Mouse (Mus musculus): Measurements from ENCODE around the gene Scn5a. TPM values are rescaled to one million over a fixed set of nuclear protein-coding genes. Genes with fewer than 3 reads are reported as not detected.
A peak's percentile ranks its signal among the peaks of the same experiment; 100 is the strongest.

The Scn5a gene
- 1.2 and 1.4 TPM in 2 replicates for total RNA-seq (2014; rRNA removed)
- 0.36 and 0.38 TPM in 2 replicates for polyA plus RNA-seq (2015; fragmentation: Nextera tagmentation; extraction: Ambion mirVana)

GRCm38 (mm10) chr9:119578636-119579438 lies at the start of gene Scn5a:
Scn5a (minus strand) TSS chr9:119579016.
- Histone ChIP-seq H3K27me3 (ENCODE audit: insufficient read depth, low read length) (peaks cover 83% of the 10 kb centered on the region), H3K4me1 (ENCODE audit: insufficient read depth, low read length) (0 out of 2 replicates have a peak, but pooled peaks cover 2% of the 10 kb centered on the region), H3K27ac (ENCODE audit: low read depth, low read length) (no peak within 1 kb of the TSS), H3K4me2 (ENCODE audit: low read depth, low read length, poor library complexity, severe bottlenecking) (peak within 1 kb of the TSS; percentile 88), H3K36me3 (ENCODE audit: insufficient read depth, low read length) (no peaks in the 10 kb centered on the region), H3K9me3 (ENCODE audit: low read length) (no peaks in the 10 kb centered on the region), H3K4me3 (ENCODE audit: low read depth, low read length) (peak within 1 kb of the TSS; percentile 46), H3K9ac (replicated peaks; ENCODE audit: low read length, poor library complexity, severe bottlenecking) (peak within 1 kb of the TSS; percentile 56; the same call in 1 of the 2 replicates)
- DNase-seq (ENCODE audit: low spot score) (no peak), ATAC-seq (ENCODE audit: low FRiP score) (peak; percentile 38; the same call in 1 of the 2 replicates)
- WGBS, result 1% methylated on average over 30 of the region's 99 CpGs
- no peak for TF ChIP-seq CTCF (IDR thresholded peaks at IDR 0.05)

- no peak overlapping the region for H3K4me3 ChIP-seq (ENCODE audit: low read depth, low read length)
- H3K9ac ChIP-seq (replicated peaks; ENCODE audit: low read length, poor library complexity, severe bottlenecking), result no peak overlapping the region
- no peak for TF ChIP-seq CTCF (IDR thresholded peaks at IDR 0.05)
- DNase-seq (ENCODE audit: low spot score), result no peak
- H3K27me3 ChIP-seq (ENCODE audit: insufficient read depth, low read length), result 0 out of 2 replicates have a peak, but pooled peaks cover 4% of the 10 kb centered on the region
- 88% methylated on average over 6 of the region's 6 CpGs for WGBS
- no peak for ATAC-seq (ENCODE audit: low FRiP score)
- no peaks in the 10 kb centered on the region for H3K9me3 ChIP-seq (ENCODE audit: low read length)
- no peaks in the 10 kb centered on the region for H3K4me1 ChIP-seq (ENCODE audit: insufficient read depth, low read length)
- no peak overlapping the region for H3K4me2 ChIP-seq (ENCODE audit: low read depth, low read length, poor library complexity, severe bottlenecking)
- H3K27ac ChIP-seq (ENCODE audit: low read depth, low read length), result no peak overlapping the region
- H3K36me3 ChIP-seq (ENCODE audit: insufficient read depth, low read length), result no peaks in the 10 kb centered on the region
Measured at GRCm38 (mm10) chr9:119627227-119627626, 48.4 kb upstream of the Scn5a start.

- no peak for DNase-seq (ENCODE audit: low spot score)
Measured at GRCm38 (mm10) chr9:119624151-119624550, 45.3 kb upstream of the Scn5a start.

GRCm38 (mm10) chr9:119614798-119615197 lies 36.0 kb upstream of the Scn5a start:
- Histone ChIP-seq H3K4me3 (ENCODE audit: low read depth, low read length) (no peak overlapping the region), H3K4me2 (ENCODE audit: low read depth, low read length, poor library complexity, severe bottlenecking) (no peak overlapping the region), H3K9me3 (ENCODE audit: low read length) (no peaks in the 10 kb centered on the region), H3K27me3 (ENCODE audit: insufficient read depth, low read length) (no peaks in the 10 kb centered on the region), H3K36me3 (ENCODE audit: insufficient read depth, low read length) (no peaks in the 10 kb centered on the region), H3K4me1 (ENCODE audit: insufficient read depth, low read length) (no peaks in the 10 kb centered on the region), H3K9ac (replicated peaks; ENCODE audit: low read length, poor library complexity, severe bottlenecking) (no peak overlapping the region), H3K27ac (ENCODE audit: low read depth, low read length) (no peak overlapping the region)
- no peak for TF ChIP-seq CTCF (IDR thresholded peaks at IDR 0.05)
- WGBS, result 83% methylated on average over 6 of the region's 6 CpGs
- ATAC-seq (ENCODE audit: low FRiP score) (no peak), DNase-seq (ENCODE audit: low spot score) (no peak)

More at GRCm38 (mm10) chr9:119624151-119624550, 45.3 kb upstream of the Scn5a start:
- Histone ChIP-seq H3K4me1 (ENCODE audit: insufficient read depth, low read length) (no peaks in the 10 kb centered on the region), H3K4me2 (ENCODE audit: low read depth, low read length, poor library complexity, severe bottlenecking) (no peak overlapping the region), H3K4me3 (ENCODE audit: low read depth, low read length) (no peak overlapping the region), H3K36me3 (ENCODE audit: insufficient read depth, low read length) (no peaks in the 10 kb centered on the region), H3K9ac (replicated peaks; ENCODE audit: low read length, poor library complexity, severe bottlenecking) (no peak overlapping the region), H3K27me3 (ENCODE audit: insufficient read depth, low read length) (no peaks in the 10 kb centered on the region), H3K9me3 (ENCODE audit: low read length) (no peaks in the 10 kb centered on the region), H3K27ac (ENCODE audit: low read depth, low read length) (no peak overlapping the region)
- no peak for TF ChIP-seq CTCF (IDR thresholded peaks at IDR 0.05)
- WGBS, result 84% methylated on average over 4 of the region's 4 CpGs
- no peak for ATAC-seq (ENCODE audit: low FRiP score)

- WGBS, result 93% methylated on average over 7 of the region's 7 CpGs
- H3K9me3 ChIP-seq (ENCODE audit: low read length), result no peaks in the 10 kb centered on the region
- DNase-seq (ENCODE audit: low spot score), result no peak
- H3K4me3 ChIP-seq (ENCODE audit: low read depth, low read length), result no peak overlapping the region
- ATAC-seq (ENCODE audit: low FRiP score), result no peak
- no peak overlapping the region for H3K27ac ChIP-seq (ENCODE audit: low read depth, low read length)
- H3K36me3 ChIP-seq (ENCODE audit: insufficient read depth, low read length), result no peaks in the 10 kb centered on the region
- no peaks in the 10 kb centered on the region for H3K4me1 ChIP-seq (ENCODE audit: insufficient read depth, low read length)
- no peak overlapping the region for H3K4me2 ChIP-seq (ENCODE audit: low read depth, low read length, poor library complexity, severe bottlenecking)
- no peak for TF ChIP-seq CTCF (IDR thresholded peaks at IDR 0.05)
- H3K9ac ChIP-seq (replicated peaks; ENCODE audit: low read length, poor library complexity, severe bottlenecking), result no peak overlapping the region
- H3K27me3 ChIP-seq (ENCODE audit: insufficient read depth, low read length), result no peaks in the 10 kb centered on the region
Measured at GRCm38 (mm10) chr9:119610563-119611166, 31.8 kb upstream of the Scn5a start.

GRCm38 (mm10) chr9:119606906-119607305 lies 28.1 kb upstream of the Scn5a start:
- ATAC-seq (ENCODE audit: low FRiP score), result no peak
- Histone ChIP-seq H3K9me3 (ENCODE audit: low read length) (no peaks in the 10 kb centered on the region), H3K4me2 (ENCODE audit: low read depth, low read length, poor library complexity, severe bottlenecking) (no peak overlapping the region)

More at GRCm38 (mm10) chr9:119606906-119607305, 28.1 kb upstream of the Scn5a start:
- Histone ChIP-seq H3K36me3 (ENCODE audit: insufficient read depth, low read length) (no peaks in the 10 kb centered on the region), H3K4me1 (ENCODE audit: insufficient read depth, low read length) (no peaks in the 10 kb centered on the region), H3K27ac (ENCODE audit: low read depth, low read length) (no peak overlapping the region), H3K27me3 (ENCODE audit: insufficient read depth, low read length) (no peaks in the 10 kb centered on the region), H3K4me3 (ENCODE audit: low read depth, low read length) (no peak overlapping the region), H3K9ac (replicated peaks; ENCODE audit: low read length, poor library complexity, severe bottlenecking) (no peak overlapping the region)
- no peak for DNase-seq (ENCODE audit: low spot score)
- WGBS, result 93% methylated on average over 5 of the region's 5 CpGs
- TF ChIP-seq CTCF (IDR thresholded peaks at IDR 0.05), result no peak

Data from midbrain, postnatal 0 days (tissue).